Mouse (Mus musculus): ENCODE data around the gene Hsd3b7. TPM values are rescaled to one million over a fixed set of nuclear protein-coding genes. Genes with fewer than 3 reads are reported as not detected.

The Hsd3b7 gene
- total RNA-seq, 2 experiments from 2014 or later, result 2.7 to 4.3 TPM

DNA sequence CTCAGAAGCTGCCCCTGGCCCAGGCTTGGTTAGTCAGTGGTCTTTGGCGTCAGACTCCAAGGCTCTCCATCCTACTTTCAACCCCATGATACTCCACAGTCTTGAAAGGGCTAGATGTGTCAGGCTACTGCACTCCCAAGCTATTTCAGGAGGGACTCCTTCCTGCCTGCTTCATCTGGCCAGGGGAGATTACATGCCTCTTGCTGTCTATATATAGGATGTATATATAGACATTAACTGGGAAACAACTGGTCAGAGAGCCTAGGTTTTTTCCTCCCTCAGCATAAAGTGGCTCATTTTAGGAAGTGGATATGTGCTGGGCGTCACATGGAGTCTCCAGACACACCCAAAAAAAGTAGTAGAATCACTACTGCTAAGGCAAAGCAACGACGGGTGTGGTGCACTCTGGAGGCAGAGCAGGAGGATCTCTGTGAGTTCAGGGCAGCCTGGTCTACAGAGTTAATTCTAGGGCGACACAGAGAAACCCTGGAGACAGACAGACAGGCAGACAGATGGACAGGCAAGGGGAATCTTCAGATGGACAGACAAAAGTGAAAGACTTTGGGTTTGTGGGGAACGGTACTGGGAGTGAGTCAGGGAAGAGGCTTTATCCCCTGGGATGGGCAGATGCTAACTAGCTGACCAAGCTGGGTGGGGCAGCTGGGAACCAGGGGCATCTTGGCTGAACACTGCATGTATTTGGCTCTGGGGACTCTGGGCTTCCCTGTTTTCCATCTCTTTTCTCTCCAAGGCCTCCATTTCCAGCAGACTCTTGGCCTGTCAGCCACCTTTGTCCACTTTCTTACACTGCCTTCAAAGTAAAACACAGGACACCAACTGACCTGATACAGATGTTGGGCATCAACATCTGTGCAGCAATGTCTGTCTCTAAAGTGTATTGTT lies 49.8 kb downstream of the Hsd3b7 start:
- ATAC-seq (replicated peaks; ENCODE audit: low FRiP score, poor library complexity, severe bottlenecking), result no peak

GRCm38 (mm10) chr7:127850906-127851305 lies 50.5 kb downstream of the Hsd3b7 start:
- no peak for ATAC-seq (replicated peaks; ENCODE audit: low FRiP score, poor library complexity, severe bottlenecking)

Other genes with a start within 250 kb of the Hsd3b7 start
- gene Tmem265, start 239.2 kb upstream of the Hsd3b7 start, total RNA-seq (2015; ENCODE audit: low replicate concordance), result 1.7 TPM in 1 of 2 replicates, not detected in the other
- not detected in 2 replicates for gene Tmem265, start 239.2 kb upstream of the Hsd3b7 start, total RNA-seq (2017; ENCODE audit: low replicate concordance)
- gene Phkg2, start 227.3 kb upstream of the Hsd3b7 start, total RNA-seq (2015; ENCODE audit: low replicate concordance), result 35.1 and 44.2 TPM in 2 replicates
- gene Phkg2, start 227.3 kb upstream of the Hsd3b7 start, total RNA-seq (2017; ENCODE audit: low replicate concordance), result 16.2 and 40.8 TPM in 2 replicates
- gene Ccdc189, start 212.0 kb upstream of the Hsd3b7 start, total RNA-seq (2015; ENCODE audit: low replicate concordance), result 4.0 and 14.0 TPM in 2 replicates
- 26.1 and 31.4 TPM in 2 replicates for gene Ccdc189, start 212.0 kb upstream of the Hsd3b7 start, total RNA-seq (2017; ENCODE audit: low replicate concordance)
- 17.1 and 18.1 TPM in 2 replicates for gene Rnf40, start 211.8 kb upstream of the Hsd3b7 start, total RNA-seq (2015; ENCODE audit: low replicate concordance)
- gene Rnf40, start 211.8 kb upstream of the Hsd3b7 start, total RNA-seq (2017; ENCODE audit: low replicate concordance), result 41.8 and 86.0 TPM in 2 replicates
- 0.77 and 0.84 TPM in 2 replicates for gene Zfp629, start 184.8 kb upstream of the Hsd3b7 start, total RNA-seq (2015; ENCODE audit: low replicate concordance)
- gene Zfp629, start 184.8 kb upstream of the Hsd3b7 start, total RNA-seq (2017; ENCODE audit: low replicate concordance), result 2.0 and 3.2 TPM in 2 replicates
- gene Bcl7c, start 91.7 kb upstream of the Hsd3b7 start, total RNA-seq (2015; ENCODE audit: low replicate concordance), result 28.8 and 41.3 TPM in 2 replicates
- 3.8 and 4.3 TPM in 2 replicates for gene Bcl7c, start 91.7 kb upstream of the Hsd3b7 start, total RNA-seq (2017; ENCODE audit: low replicate concordance)
- 0.63 TPM in 1 of 2 replicates, not detected in the other for gene Ctf1, start 87.9 kb upstream of the Hsd3b7 start, total RNA-seq (2015; ENCODE audit: low replicate concordance)
- not detected in 2 replicates for gene Ctf1, start 87.9 kb upstream of the Hsd3b7 start, total RNA-seq (2017; ENCODE audit: low replicate concordance)
- not detected in 2 replicates for gene Ctf2, start 68.4 kb upstream of the Hsd3b7 start, total RNA-seq (2015; ENCODE audit: low replicate concordance)
- not detected in 2 replicates for gene Ctf2, start 68.4 kb upstream of the Hsd3b7 start, total RNA-seq (2017; ENCODE audit: low replicate concordance)
- gene Fbxl19, start 56.1 kb upstream of the Hsd3b7 start, total RNA-seq (2015; ENCODE audit: low replicate concordance), result 2.7 and 6.0 TPM in 2 replicates
- gene Fbxl19, start 56.1 kb upstream of the Hsd3b7 start, total RNA-seq (2017; ENCODE audit: low replicate concordance), result 3.1 and 6.2 TPM in 2 replicates
- 2.9 and 9.0 TPM in 2 replicates for gene Orai3, start 30.8 kb upstream of the Hsd3b7 start, total RNA-seq (2015; ENCODE audit: low replicate concordance)
- 5.7 and 9.8 TPM in 2 replicates for gene Orai3, start 30.8 kb upstream of the Hsd3b7 start, total RNA-seq (2017; ENCODE audit: low replicate concordance)
- 3.8 and 18.2 TPM in 2 replicates for gene Setd1a, start 23.9 kb upstream of the Hsd3b7 start, total RNA-seq (2015; ENCODE audit: low replicate concordance)
- 8.9 and 11.3 TPM in 2 replicates for gene Setd1a, start 23.9 kb upstream of the Hsd3b7 start, total RNA-seq (2017; ENCODE audit: low replicate concordance)
- gene Gm49388, start 15.0 kb upstream of the Hsd3b7 start, total RNA-seq (2015; ENCODE audit: low replicate concordance), result 7.5 TPM in 1 of 2 replicates, not detected in the other
- gene Gm49388, start 15.0 kb upstream of the Hsd3b7 start, total RNA-seq (2017; ENCODE audit: low replicate concordance), result 2.0 and 5.3 TPM in 2 replicates
- gene Stx4a, start 23.7 kb downstream of the Hsd3b7 start, total RNA-seq (2015; ENCODE audit: low replicate concordance), result 9.8 and 24.9 TPM in 2 replicates
- gene Stx4a, start 23.7 kb downstream of the Hsd3b7 start, total RNA-seq (2017; ENCODE audit: low replicate concordance), result 17.0 and 17.9 TPM in 2 replicates
- not detected in 2 replicates for gene Stx1b, start 23.9 kb downstream of the Hsd3b7 start, total RNA-seq (2015; ENCODE audit: low replicate concordance)
- not detected in 2 replicates for gene Stx1b, start 23.9 kb downstream of the Hsd3b7 start, total RNA-seq (2017; ENCODE audit: low replicate concordance)
- gene Zfp646, start 75.6 kb downstream of the Hsd3b7 start, total RNA-seq (2015; ENCODE audit: low replicate concordance), result 6.7 and 11.1 TPM in 2 replicates
- gene Zfp646, start 75.6 kb downstream of the Hsd3b7 start, total RNA-seq (2017; ENCODE audit: low replicate concordance), result 14.4 and 15.4 TPM in 2 replicates
- gene Zfp668, start 76.2 kb downstream of the Hsd3b7 start, total RNA-seq (2015; ENCODE audit: low replicate concordance), result 1.5 and 6.1 TPM in 2 replicates
- 2.3 and 7.4 TPM in 2 replicates for gene Zfp668, start 76.2 kb downstream of the Hsd3b7 start, total RNA-seq (2017; ENCODE audit: low replicate concordance)
- not detected in 2 replicates for gene Prss53, start 90.4 kb downstream of the Hsd3b7 start, total RNA-seq (2015; ENCODE audit: low replicate concordance)
- gene Prss53, start 90.4 kb downstream of the Hsd3b7 start, total RNA-seq (2017; ENCODE audit: low replicate concordance), result not detected in 2 replicates
- gene Gm21974, start 94.8 kb downstream of the Hsd3b7 start, total RNA-seq (2015; ENCODE audit: low replicate concordance), result not detected in 2 replicates
- gene Gm21974, start 94.8 kb downstream of the Hsd3b7 start, total RNA-seq (2017; ENCODE audit: low replicate concordance), result not detected in 2 replicates
- gene Vkorc1, start 95.0 kb downstream of the Hsd3b7 start, total RNA-seq (2015; ENCODE audit: low replicate concordance), result 9.8 and 25.7 TPM in 2 replicates
- gene Vkorc1, start 95.0 kb downstream of the Hsd3b7 start, total RNA-seq (2017; ENCODE audit: low replicate concordance), result 0.94 and 2.5 TPM in 2 replicates
- gene Bckdk, start 103.5 kb downstream of the Hsd3b7 start, total RNA-seq (2015; ENCODE audit: low replicate concordance), result 25.1 and 43.8 TPM in 2 replicates
- gene Bckdk, start 103.5 kb downstream of the Hsd3b7 start, total RNA-seq (2017; ENCODE audit: low replicate concordance), result 12.5 and 12.9 TPM in 2 replicates
- gene Kat8, start 111.9 kb downstream of the Hsd3b7 start, total RNA-seq (2015; ENCODE audit: low replicate concordance), result 3.5 and 4.4 TPM in 2 replicates
- 9.5 and 16.4 TPM in 2 replicates for gene Kat8, start 111.9 kb downstream of the Hsd3b7 start, total RNA-seq (2017; ENCODE audit: low replicate concordance)
- gene Prss8, start 129.5 kb downstream of the Hsd3b7 start, total RNA-seq (2015; ENCODE audit: low replicate concordance), result not detected in 2 replicates
- gene Prss8, start 129.5 kb downstream of the Hsd3b7 start, total RNA-seq (2017; ENCODE audit: low replicate concordance), result not detected in 2 replicates
- not detected in 2 replicates for gene Prss36, start 146.1 kb downstream of the Hsd3b7 start, total RNA-seq (2015; ENCODE audit: low replicate concordance)
- gene Prss36, start 146.1 kb downstream of the Hsd3b7 start, total RNA-seq (2017; ENCODE audit: low replicate concordance), result not detected in 2 replicates
- gene Fus, start 166.9 kb downstream of the Hsd3b7 start, total RNA-seq (2015; ENCODE audit: low replicate concordance), result 59.6 and 159 TPM in 2 replicates
- gene Fus, start 166.9 kb downstream of the Hsd3b7 start, total RNA-seq (2017; ENCODE audit: low replicate concordance), result 19.3 and 43.4 TPM in 2 replicates
- 33.6 and 42.6 TPM in 2 replicates for gene Pycard, start 193.3 kb downstream of the Hsd3b7 start, total RNA-seq (2015; ENCODE audit: low replicate concordance)
- 3.2 and 3.3 TPM in 2 replicates for gene Pycard, start 193.3 kb downstream of the Hsd3b7 start, total RNA-seq (2017; ENCODE audit: low replicate concordance)
- gene Trim72, start 203.3 kb downstream of the Hsd3b7 start, total RNA-seq (2015; ENCODE audit: low replicate concordance), result not detected in 2 replicates
- gene Trim72, start 203.3 kb downstream of the Hsd3b7 start, total RNA-seq (2017; ENCODE audit: low replicate concordance), result not detected in 2 replicates